Mouse (Mus musculus): ENCODE results near the gene Pitpnc1. TPM values are rescaled to one million over a fixed set of nuclear protein-coding genes. Genes with fewer than 3 reads are reported as not detected.
A peak's percentile ranks its signal among the peaks of the same experiment; 100 is the strongest.

Gene Pitpnc1
- polyA plus RNA-seq, 1 experiment = 18.5 TPM

DNA sequence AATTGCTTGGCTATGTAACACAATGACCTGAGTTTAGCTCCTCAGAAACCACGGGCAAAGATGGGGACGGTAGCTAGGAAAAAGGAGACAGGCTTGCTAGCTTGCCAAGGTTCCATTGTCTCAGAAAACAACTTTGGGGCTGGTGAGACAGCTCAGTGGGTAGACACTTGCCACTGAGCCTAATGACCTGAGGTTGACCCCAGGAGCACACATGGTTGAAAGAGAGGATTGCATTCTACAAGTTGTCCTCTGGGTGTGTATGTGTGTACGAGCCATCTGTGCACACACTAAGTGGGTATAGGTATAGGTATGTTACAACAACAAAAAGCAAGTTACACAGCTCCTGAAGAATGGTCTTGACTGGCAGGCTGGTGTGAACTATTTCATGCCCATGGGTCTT, 76.3 kb downstream of the Pitpnc1 start:
- Histone ChIP-seq H3K27ac (ENCODE audit: insufficient read depth, low read depth, low read length) (no peak overlapping the region), H3K4me3 (ENCODE audit: insufficient read depth, low read depth, low read length) (no peak overlapping the region), H3K36me3 (ENCODE audit: control insufficient read depth, insufficient read depth, low read length) (no peaks in the 10 kb centered on the region), H3K27me3 (replicated peaks; ENCODE audit: control insufficient read depth, insufficient read depth, low read length) (no peaks in the 10 kb centered on the region), H3K4me1 (ENCODE audit: control insufficient read depth, insufficient read depth, low read length) (peaks cover 21% of the 10 kb centered on the region; the same call in 1 of the 2 replicates)
- 77% methylated on average over 3 of the region's 3 CpGs for WGBS
- no peak for DNase-seq
- TF ChIP-seq POLR2A (IDR thresholded peaks at IDR 0.05; ENCODE audit: low read depth, low read length) (no peak), CTCF (conservative IDR thresholded peaks at IDR 0.05; ENCODE audit: insufficient read depth, insufficient read length, low read depth, low read length) (no peak)

DNA sequence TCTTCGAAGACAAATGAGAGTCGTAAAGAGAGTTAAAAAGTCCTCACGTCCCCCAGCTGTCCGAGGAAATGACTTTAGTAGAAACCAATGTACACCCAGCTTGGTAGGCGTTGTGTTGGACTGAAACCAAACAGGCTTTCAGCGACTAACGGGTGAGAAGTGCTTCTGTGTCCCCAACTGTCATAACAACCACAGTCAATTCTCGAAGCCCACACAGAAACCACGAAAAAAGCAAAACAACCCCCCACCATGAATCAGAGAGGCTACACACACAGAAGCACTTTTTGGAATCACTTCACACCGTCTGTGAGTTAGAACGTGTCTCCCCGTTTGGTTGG, 76.7 kb downstream of the Pitpnc1 start:
- TF ChIP-seq POLR2A (IDR thresholded peaks at IDR 0.05; ENCODE audit: low read depth, low read length) = no peak
- no peak for TF ChIP-seq CTCF (conservative IDR thresholded peaks at IDR 0.05; ENCODE audit: insufficient read depth, insufficient read length, low read depth, low read length)
- no peak overlapping the region for H3K27ac ChIP-seq (ENCODE audit: insufficient read depth, low read depth, low read length)
- WGBS = 69% methylated on average over 12 of the region's 12 CpGs
- H3K4me1 ChIP-seq (ENCODE audit: control insufficient read depth, insufficient read depth, low read length) = peaks cover 21% of the 10 kb centered on the region; the same call in 1 of the 2 replicates
- no peak overlapping the region for H3K4me3 ChIP-seq (ENCODE audit: insufficient read depth, low read depth, low read length)
- no peaks in the 10 kb centered on the region for H3K36me3 ChIP-seq (ENCODE audit: control insufficient read depth, insufficient read depth, low read length)
- DNase-seq = no peak
- no peaks in the 10 kb centered on the region for H3K27me3 ChIP-seq (replicated peaks; ENCODE audit: control insufficient read depth, insufficient read depth, low read length)

GRCm38 (mm10) chr11:107393154-107393827, 77.2 kb downstream of the Pitpnc1 start:
- peak; percentile 57 for DNase-seq
- Histone ChIP-seq H3K4me3 (ENCODE audit: insufficient read depth, low read depth, low read length) (no peak overlapping the region), H3K36me3 (ENCODE audit: control insufficient read depth, insufficient read depth, low read length) (no peaks in the 10 kb centered on the region), H3K27ac (ENCODE audit: insufficient read depth, low read depth, low read length) (no peak overlapping the region), H3K27me3 (replicated peaks; ENCODE audit: control insufficient read depth, insufficient read depth, low read length) (no peaks in the 10 kb centered on the region), H3K4me1 (ENCODE audit: control insufficient read depth, insufficient read depth, low read length) (peaks cover 21% of the 10 kb centered on the region; the same call in 1 of the 2 replicates)
- TF ChIP-seq POLR2A (IDR thresholded peaks at IDR 0.05; ENCODE audit: low read depth, low read length) (no peak), CTCF (conservative IDR thresholded peaks at IDR 0.05; ENCODE audit: insufficient read depth, insufficient read length, low read depth, low read length) (peak; percentile 58)
- WGBS = 75% methylated on average over 7 of the region's 7 CpGs

GRCm38 (mm10) chr11:107390540-107390939, 80.0 kb downstream of the Pitpnc1 start:
- peaks cover 11% of the 10 kb centered on the region; the same call in 1 of the 2 replicates for H3K4me1 ChIP-seq (ENCODE audit: control insufficient read depth, insufficient read depth, low read length)
- no peak overlapping the region for H3K27ac ChIP-seq (ENCODE audit: insufficient read depth, low read depth, low read length)
- H3K4me3 ChIP-seq (ENCODE audit: insufficient read depth, low read depth, low read length) = no peak overlapping the region
- H3K36me3 ChIP-seq (ENCODE audit: control insufficient read depth, insufficient read depth, low read length) = no peaks in the 10 kb centered on the region
- TF ChIP-seq CTCF (conservative IDR thresholded peaks at IDR 0.05; ENCODE audit: insufficient read depth, insufficient read length, low read depth, low read length) = no peak
- no peak for TF ChIP-seq POLR2A (IDR thresholded peaks at IDR 0.05; ENCODE audit: low read depth, low read length)
- no peak for DNase-seq
- no peaks in the 10 kb centered on the region for H3K27me3 ChIP-seq (replicated peaks; ENCODE audit: control insufficient read depth, insufficient read depth, low read length)
- WGBS = 83% methylated on average over 2 of the region's 2 CpGs

DNA sequence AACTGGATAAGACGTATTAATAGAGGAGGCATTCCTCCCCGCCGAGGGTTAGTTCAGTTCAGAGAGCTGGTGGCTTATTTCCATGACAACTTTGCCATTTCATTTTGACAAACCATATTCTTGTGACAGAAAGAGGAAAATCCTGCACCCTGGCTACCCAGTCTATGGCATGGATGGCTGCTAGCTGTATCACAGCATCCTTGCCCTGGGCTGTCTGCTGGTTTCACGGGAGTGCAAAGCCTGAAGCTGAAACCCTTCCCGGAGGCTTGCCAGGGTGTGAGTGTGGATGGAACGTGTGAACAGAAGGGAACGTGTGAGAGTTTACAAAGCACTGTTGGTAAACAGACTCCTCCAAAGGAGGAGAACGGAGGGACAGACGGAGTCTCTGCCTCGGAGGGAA, 80.5 kb downstream of the Pitpnc1 start:
- H3K4me3 ChIP-seq (ENCODE audit: insufficient read depth, low read depth, low read length) = no peak overlapping the region
- no peaks in the 10 kb centered on the region for H3K27me3 ChIP-seq (replicated peaks; ENCODE audit: control insufficient read depth, insufficient read depth, low read length)
- no peak overlapping the region for H3K27ac ChIP-seq (ENCODE audit: insufficient read depth, low read depth, low read length)
- H3K36me3 ChIP-seq (ENCODE audit: control insufficient read depth, insufficient read depth, low read length) = no peaks in the 10 kb centered on the region
- no peak for DNase-seq
- peaks cover 11% of the 10 kb centered on the region; the same call in 1 of the 2 replicates for H3K4me1 ChIP-seq (ENCODE audit: control insufficient read depth, insufficient read depth, low read length)
- 78% methylated on average over 10 of the region's 10 CpGs for WGBS
- TF ChIP-seq POLR2A (IDR thresholded peaks at IDR 0.05; ENCODE audit: low read depth, low read length) = no peak
- no peak for TF ChIP-seq CTCF (conservative IDR thresholded peaks at IDR 0.05; ENCODE audit: insufficient read depth, insufficient read length, low read depth, low read length)

GRCm38 (mm10) chr11:107386481-107386880, 84.0 kb downstream of the Pitpnc1 start:
- Histone ChIP-seq H3K4me3 (ENCODE audit: insufficient read depth, low read depth, low read length) (no peak overlapping the region), H3K27ac (ENCODE audit: insufficient read depth, low read depth, low read length) (peak overlapping the region; percentile 27; the same call in 1 of the 2 replicates), H3K27me3 (replicated peaks; ENCODE audit: control insufficient read depth, insufficient read depth, low read length) (no peaks in the 10 kb centered on the region), H3K4me1 (ENCODE audit: control insufficient read depth, insufficient read depth, low read length) (peaks cover 3% of the 10 kb centered on the region; the same call in 1 of the 2 replicates), H3K36me3 (ENCODE audit: control insufficient read depth, insufficient read depth, low read length) (no peaks in the 10 kb centered on the region)
- TF ChIP-seq POLR2A (IDR thresholded peaks at IDR 0.05; ENCODE audit: low read depth, low read length) = no peak
- TF ChIP-seq CTCF (conservative IDR thresholded peaks at IDR 0.05; ENCODE audit: insufficient read depth, insufficient read length, low read depth, low read length) = no peak
- no peak for DNase-seq
- 69% methylated on average over 10 of the region's 10 CpGs for WGBS

DNA sequence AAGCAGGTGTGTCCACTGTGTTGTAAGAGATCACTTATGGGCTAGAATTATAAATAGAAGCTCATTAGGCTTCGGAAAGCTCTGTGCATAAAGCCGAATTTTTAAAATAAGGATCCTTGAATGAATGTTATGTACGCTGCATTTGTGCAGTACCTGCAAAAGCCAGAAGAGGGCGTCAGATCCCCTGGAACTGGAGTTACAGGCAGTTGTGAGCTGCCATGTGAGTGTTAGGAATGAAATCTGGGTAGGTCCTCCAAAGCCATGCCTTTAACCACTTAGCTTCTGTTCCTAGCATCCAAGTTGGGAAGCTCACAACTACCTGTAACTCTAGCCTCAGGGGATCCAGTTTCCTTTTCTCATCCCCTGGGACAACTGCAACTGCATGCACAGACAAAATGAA, 85.2 kb downstream of the Pitpnc1 start:
- TF ChIP-seq POLR2A (IDR thresholded peaks at IDR 0.05; ENCODE audit: low read depth, low read length) = no peak
- TF ChIP-seq CTCF (conservative IDR thresholded peaks at IDR 0.05; ENCODE audit: insufficient read depth, insufficient read length, low read depth, low read length) = peak; percentile 74
- Histone ChIP-seq H3K4me3 (ENCODE audit: insufficient read depth, low read depth, low read length) (no peak overlapping the region), H3K36me3 (ENCODE audit: control insufficient read depth, insufficient read depth, low read length) (no peaks in the 10 kb centered on the region), H3K27me3 (replicated peaks; ENCODE audit: control insufficient read depth, insufficient read depth, low read length) (no peaks in the 10 kb centered on the region), H3K4me1 (ENCODE audit: control insufficient read depth, insufficient read depth, low read length) (peaks cover 3% of the 10 kb centered on the region; the same call in 1 of the 2 replicates), H3K27ac (ENCODE audit: insufficient read depth, low read depth, low read length) (no peak overlapping the region)
- WGBS = 74% methylated on average over 4 of the region's 4 CpGs
- peak; percentile 61 for DNase-seq
